Mouse (Mus musculus) hindbrain, embryonic 14.5 days (tissue): ENCODE data around the gene Osbpl3. TPM values are rescaled to one million over a fixed set of nuclear protein-coding genes. Genes with fewer than 3 reads are reported as not detected.
A peak's percentile ranks its signal among the peaks of the same experiment; 100 is the strongest.

ENCODE experiments used
- ATAC-seq: fragments of 200-750 bp; cut with Nextera tagmentation; 2 replicates; pipeline ENCODE4 v1.8.0; 2017; ENCODE audit warnings: moderate number of reproducible peaks, mild to moderate bottlenecking, moderate TSS enrichment, moderate library complexity; ENCODE audit not compliant: low FRiP score
- DNase-seq: peaks from one replicate; pipeline ENCODE4 v3.0.0-alpha.2; 2015; ENCODE audit warnings: low spot score
- H3K27ac ChIP-seq: fragments of 300-500 bp; sonication (generic); 2 replicates; pipeline ENCODE4 v1.5.1; 2014; ENCODE audit warnings: mild to moderate bottlenecking, moderate library complexity
- H3K27me3 ChIP-seq: fragments of 300-500 bp; sonication (generic); 2 replicates; pipeline ENCODE4 v1.6.1; 2014; ENCODE audit warnings: mild to moderate bottlenecking, low read length, mixed read lengths; ENCODE audit not compliant: control insufficient read depth, insufficient read depth
- H3K36me3 ChIP-seq: fragments of 300-500 bp; sonication (generic); replicated peaks from 2 replicates; pipeline ENCODE4 v1.6.1; 2014; ENCODE audit not compliant: control insufficient read depth, insufficient read depth
- H3K4me1 ChIP-seq: fragments of 300-500 bp; sonication (generic); replicated peaks from 2 replicates; pipeline ENCODE4 v1.6.1; 2014; ENCODE audit warnings: antibody characterized with exemption, low read length, mixed read lengths; ENCODE audit not compliant: control insufficient read depth, insufficient read depth
- H3K4me2 ChIP-seq: fragments of 300-500 bp; sonication (generic); replicated peaks from 2 replicates; pipeline ENCODE4 v1.6.1; 2014; ENCODE audit warnings: mild to moderate bottlenecking, moderate library complexity
- H3K4me3 ChIP-seq: fragments of 300-500 bp; sonication (generic); replicated peaks from 2 replicates; pipeline ENCODE4 v1.5.1; 2014; ENCODE audit warnings: mild to moderate bottlenecking, low read length
- H3K9ac ChIP-seq: fragments of 300-500 bp; sonication (generic); 2 replicates; pipeline ENCODE4 v1.6.1; 2014
- H3K9me3 ChIP-seq: fragments of 300-500 bp; sonication (generic); 2 replicates; pipeline ENCODE4 v1.6.1; 2016; ENCODE audit warnings: low read length; ENCODE audit not compliant: control insufficient read depth
- WGBS: fragments of 180-500 bp; shearing (Covaris S2); extraction: QIAGEN DNeasy Blood & Tissue Kit; methylation state at CpG from one replicate; pipeline ENCODE4 v1.1.7; 2014; 5-methylcytosine and 5-hydroxymethylcytosine counted together
- polyA plus RNA-seq: library from polyadenylated mRNA; unstranded; fragments of >200 nt; fragmentation: Nextera tagmentation; extraction: Ambion mirVana; gene quantifications from 2 replicates; pipeline ENCODE4 v1.2.1, GENCODE M21; 2014

Osbpl3 gene
- polyA plus RNA-seq, 1 experiment from 2014 or later = 3.9 TPM

DNA sequence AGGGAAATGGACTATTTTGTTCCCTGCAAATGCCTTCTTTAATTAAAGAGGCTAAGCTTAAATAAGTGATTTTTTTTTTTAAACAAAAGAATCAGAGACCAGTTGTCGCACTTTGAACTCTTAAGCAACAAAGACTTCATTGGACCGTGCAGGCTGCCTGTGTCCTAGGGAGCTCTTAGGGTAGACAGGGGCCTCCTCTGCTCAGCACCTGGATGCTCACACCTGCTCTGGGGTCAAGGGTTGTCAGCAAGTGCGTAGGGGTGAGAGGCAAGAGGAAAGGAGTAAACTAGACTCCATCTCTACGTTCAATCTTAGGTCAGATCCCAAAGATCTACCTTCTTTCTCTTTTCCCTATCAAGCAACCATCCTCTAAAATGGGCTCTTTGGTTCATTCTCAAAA lies 37.0 kb downstream of the Osbpl3 start:
- DNase-seq (no peak), ATAC-seq (no peak)
- Histone ChIP-seq H3K36me3 (no peaks in the 10 kb centered on the region), H3K27ac (no peak overlapping the region), H3K4me2 (no peak overlapping the region), H3K9ac (no peak overlapping the region), H3K4me1 (peaks cover 10% of the 10 kb centered on the region; the same call in 1 of the 2 replicates), H3K27me3 (no peaks in the 10 kb centered on the region), H3K4me3 (no peak overlapping the region), H3K9me3 (no peaks in the 10 kb centered on the region)
- 79% methylated on average over 4 of the region's 4 CpGs for WGBS

DNA sequence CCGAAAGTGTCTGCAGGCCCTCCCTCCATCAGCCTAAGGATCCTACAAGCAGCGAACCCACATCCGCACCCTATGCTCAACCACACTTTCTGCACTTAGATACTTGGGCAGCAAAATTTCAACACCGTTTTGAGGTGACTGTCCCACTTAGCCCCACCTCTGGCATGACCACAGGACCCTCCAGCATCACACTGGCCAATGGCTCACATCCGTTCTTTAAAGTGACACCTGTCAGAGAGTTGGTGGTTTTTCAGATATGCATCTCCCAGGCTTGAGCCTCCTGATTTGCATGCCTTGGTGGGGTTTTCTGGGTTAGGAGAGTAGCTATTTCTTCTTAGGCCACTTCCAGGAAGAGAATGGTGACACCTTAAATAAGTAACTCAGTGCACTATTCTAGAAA lies 39.1 kb downstream of the Osbpl3 start:
- H3K9ac ChIP-seq = no peak overlapping the region
- no peaks in the 10 kb centered on the region for H3K9me3 ChIP-seq
- H3K4me3 ChIP-seq = no peak overlapping the region
- no peaks in the 10 kb centered on the region for H3K27me3 ChIP-seq
- no peak overlapping the region for H3K27ac ChIP-seq
- ATAC-seq (no peak), DNase-seq (no peak)
- H3K36me3 ChIP-seq = no peaks in the 10 kb centered on the region
- WGBS = 94% methylated on average over 5 of the region's 5 CpGs
- no peak overlapping the region for H3K4me2 ChIP-seq
- peaks cover 19% of the 10 kb centered on the region; the same call in 1 of the 2 replicates for H3K4me1 ChIP-seq

DNA sequence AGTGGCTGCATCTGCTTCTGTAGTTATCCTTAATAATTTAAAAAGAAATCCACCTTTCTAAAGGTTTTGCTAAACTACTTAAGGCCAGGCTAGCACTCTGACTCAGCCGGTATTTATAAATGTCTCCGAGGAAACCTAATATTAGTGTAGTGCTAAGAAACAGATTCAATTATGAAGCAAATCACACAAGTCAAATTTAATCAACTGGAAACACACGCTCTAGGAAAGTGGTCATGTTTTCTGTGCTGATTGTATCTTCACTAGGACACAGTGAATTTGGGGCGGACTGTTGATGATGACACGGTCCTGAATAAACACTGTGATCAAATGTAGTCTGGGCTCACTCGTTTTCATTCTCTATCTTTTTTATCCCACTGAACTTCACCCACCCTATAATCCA lies 40.6 kb downstream of the Osbpl3 start:
- Histone ChIP-seq H3K4me1 (peaks cover 22% of the 10 kb centered on the region; the same call in 1 of the 2 replicates), H3K36me3 (no peaks in the 10 kb centered on the region), H3K4me3 (no peak overlapping the region), H3K27ac (no peak overlapping the region), H3K9ac (no peak overlapping the region), H3K4me2 (no peak overlapping the region), H3K9me3 (no peaks in the 10 kb centered on the region), H3K27me3 (no peaks in the 10 kb centered on the region)
- WGBS = 78% methylated on average over 6 of the region's 6 CpGs
- DNase-seq (no peak), ATAC-seq (no peak)

DNA sequence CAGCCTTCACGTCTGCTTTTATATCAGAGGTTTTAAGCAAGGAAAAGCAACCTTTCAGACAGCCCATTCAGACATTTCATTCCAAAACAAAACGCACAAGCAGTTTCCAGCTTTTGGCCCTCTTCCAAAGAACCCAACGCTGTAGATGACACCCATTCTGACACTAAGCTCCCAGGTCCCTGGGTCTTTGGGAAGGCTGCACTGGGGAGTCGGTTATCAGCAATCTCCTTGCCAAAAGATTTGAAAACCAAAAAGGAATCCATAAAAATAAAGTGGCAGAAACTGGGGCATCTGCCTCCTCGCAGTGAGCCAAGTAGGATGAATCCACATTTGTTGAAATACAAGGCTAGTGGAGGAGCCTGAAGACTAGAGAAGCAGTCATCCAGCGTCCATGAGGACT lies 41.5 kb downstream of the Osbpl3 start:
- no peaks in the 10 kb centered on the region for H3K36me3 ChIP-seq
- DNase-seq (no peak), ATAC-seq (no peak)
- no peaks in the 10 kb centered on the region for H3K27me3 ChIP-seq
- H3K27ac ChIP-seq = no peak overlapping the region
- H3K4me1 ChIP-seq = peaks cover 22% of the 10 kb centered on the region; the same call in 1 of the 2 replicates
- 61% methylated on average over 6 of the region's 6 CpGs for WGBS
- H3K4me3 ChIP-seq = no peak overlapping the region
- no peak overlapping the region for H3K4me2 ChIP-seq
- no peak overlapping the region for H3K9ac ChIP-seq
- no peaks in the 10 kb centered on the region for H3K9me3 ChIP-seq

DNA sequence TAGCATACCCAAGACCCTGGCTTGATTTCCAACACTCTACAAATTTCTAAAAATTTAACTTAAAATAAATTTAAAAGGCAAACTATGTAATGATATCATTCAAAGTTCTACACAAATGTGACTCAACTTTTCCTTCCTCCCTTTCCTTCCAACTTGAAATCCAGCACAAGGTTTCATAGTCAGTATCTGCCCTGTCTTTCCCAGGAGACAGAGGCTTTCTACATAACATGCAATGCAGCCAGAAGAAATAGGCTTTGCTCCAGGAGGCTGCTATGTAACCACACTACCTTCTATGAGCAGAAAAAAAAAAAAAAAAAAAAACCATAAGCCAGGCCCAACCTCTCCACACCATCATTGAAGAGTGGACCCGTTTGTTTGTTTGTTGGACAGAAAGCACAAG lies 42.6 kb downstream of the Osbpl3 start:
- no peak overlapping the region for H3K9ac ChIP-seq
- no peak overlapping the region for H3K4me3 ChIP-seq
- DNase-seq (no peak), ATAC-seq (no peak)
- no peak overlapping the region for H3K27ac ChIP-seq
- H3K9me3 ChIP-seq = no peaks in the 10 kb centered on the region
- H3K4me1 ChIP-seq = peaks cover 22% of the 10 kb centered on the region; the same call in 1 of the 2 replicates
- WGBS = 86% methylated on average over 1 of the region's 1 CpGs
- no peaks in the 10 kb centered on the region for H3K27me3 ChIP-seq
- H3K36me3 ChIP-seq = no peaks in the 10 kb centered on the region
- H3K4me2 ChIP-seq = no peak overlapping the region

DNA sequence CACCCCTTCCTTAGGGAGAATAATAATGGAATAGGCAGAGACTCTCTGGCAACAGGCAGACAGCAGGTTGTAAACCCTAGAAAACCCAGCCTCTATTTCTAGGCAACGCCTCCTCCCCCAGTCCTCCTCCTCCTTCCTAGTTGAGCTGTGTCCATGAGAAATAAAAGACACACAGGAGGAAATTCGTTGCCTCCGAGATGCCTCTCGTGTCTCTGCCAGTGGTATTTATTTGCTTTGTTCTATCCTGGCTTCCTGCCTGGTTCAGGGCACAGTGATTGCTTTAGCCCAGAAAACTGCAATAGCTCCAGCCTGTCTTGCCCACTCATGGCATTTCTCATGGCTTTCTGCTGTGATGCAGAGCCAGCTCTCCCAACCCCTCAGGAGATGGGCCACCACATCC lies 43.8 kb downstream of the Osbpl3 start:
- peaks cover 22% of the 10 kb centered on the region; the same call in 1 of the 2 replicates for H3K4me1 ChIP-seq
- peak; percentile 82 for ATAC-seq
- H3K27me3 ChIP-seq = no peaks in the 10 kb centered on the region
- peak; percentile 35 for DNase-seq
- H3K9ac ChIP-seq = no peak overlapping the region
- 23% methylated on average over 4 of the region's 4 CpGs for WGBS
- H3K36me3 ChIP-seq = no peaks in the 10 kb centered on the region
- H3K9me3 ChIP-seq = no peaks in the 10 kb centered on the region
- H3K4me3 ChIP-seq = no peak overlapping the region
- no peak overlapping the region for H3K4me2 ChIP-seq
- no peak overlapping the region for H3K27ac ChIP-seq

DNA sequence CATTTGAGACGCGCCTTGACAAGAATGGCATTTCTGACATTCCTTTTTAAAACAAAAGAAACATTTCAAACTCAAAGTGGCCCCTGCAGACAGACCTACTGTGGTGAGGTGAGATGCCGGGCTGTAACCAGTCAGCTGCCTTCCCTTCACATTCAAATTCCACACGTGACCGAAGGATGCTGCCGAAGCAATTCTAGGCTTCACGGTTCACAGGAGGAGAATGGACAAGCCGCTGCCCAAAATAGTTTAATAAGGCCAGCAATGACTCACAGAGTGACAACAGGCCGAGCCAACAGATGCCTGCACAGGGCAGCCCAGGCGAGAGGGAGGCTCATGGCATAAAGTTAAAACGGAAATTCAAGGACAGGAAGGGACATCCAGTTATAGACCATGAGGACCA lies 51.3 kb downstream of the Osbpl3 start:
- no peak overlapping the region for H3K9ac ChIP-seq
- H3K9me3 ChIP-seq = no peaks in the 10 kb centered on the region
- no peak for DNase-seq
- H3K27me3 ChIP-seq = no peaks in the 10 kb centered on the region
- H3K4me3 ChIP-seq = no peak overlapping the region
- H3K4me1 ChIP-seq = no peaks in the 10 kb centered on the region
- H3K36me3 ChIP-seq = no peaks in the 10 kb centered on the region
- H3K27ac ChIP-seq = no peak overlapping the region
- WGBS = 34% methylated on average over 11 of the region's 11 CpGs
- no peak for ATAC-seq
- H3K4me2 ChIP-seq = no peak overlapping the region

DNA sequence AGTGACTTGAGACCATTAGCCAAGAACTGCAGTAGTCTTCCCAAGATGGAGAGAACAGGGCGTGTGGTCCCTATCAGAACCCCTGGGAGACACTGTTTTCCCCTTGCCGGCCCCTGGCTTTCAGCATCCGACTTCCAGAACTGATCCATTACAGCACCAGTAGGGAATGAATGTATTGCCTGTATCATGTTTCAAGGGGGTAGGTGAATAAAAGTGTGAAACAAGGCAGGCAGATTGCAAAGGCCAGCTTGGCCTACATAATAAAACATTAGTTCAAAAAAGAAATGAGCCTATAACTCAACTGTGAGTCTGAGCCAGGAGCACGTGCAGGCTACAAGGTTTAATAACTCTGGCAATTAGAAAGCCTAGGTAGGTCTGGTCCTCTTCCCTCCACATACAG lies 52.5 kb downstream of the Osbpl3 start:
- Histone ChIP-seq H3K27ac (no peak overlapping the region), H3K9me3 (no peaks in the 10 kb centered on the region), H3K27me3 (no peaks in the 10 kb centered on the region), H3K9ac (no peak overlapping the region), H3K4me3 (no peak overlapping the region), H3K36me3 (no peaks in the 10 kb centered on the region), H3K4me2 (no peak overlapping the region), H3K4me1 (no peaks in the 10 kb centered on the region)
- ATAC-seq (no peak), DNase-seq (no peak)
- WGBS = 82% methylated on average over 4 of the region's 4 CpGs

DNA sequence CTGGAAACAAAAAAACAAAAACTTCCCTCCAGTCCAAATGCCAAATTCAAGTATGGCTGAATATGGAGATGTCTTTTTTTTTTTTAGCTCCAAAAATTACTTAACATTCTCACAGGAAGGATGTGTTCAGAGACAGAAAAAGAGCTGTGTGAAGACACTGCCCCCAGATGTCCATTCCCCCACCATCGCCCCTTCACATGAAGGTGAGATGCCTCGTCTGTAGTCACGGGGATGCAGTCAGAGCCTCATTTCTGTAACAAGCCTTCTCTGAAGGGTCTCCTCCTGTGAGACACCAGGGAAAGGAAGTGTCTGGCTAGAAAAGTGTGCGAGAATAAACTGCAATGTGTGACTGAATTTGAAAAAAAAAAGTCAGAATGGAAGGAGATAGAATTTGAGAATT lies 53.1 kb downstream of the Osbpl3 start:
- WGBS = 86% methylated on average over 4 of the region's 4 CpGs
- H3K27me3 ChIP-seq = no peaks in the 10 kb centered on the region
- H3K4me3 ChIP-seq = no peak overlapping the region

DNA sequence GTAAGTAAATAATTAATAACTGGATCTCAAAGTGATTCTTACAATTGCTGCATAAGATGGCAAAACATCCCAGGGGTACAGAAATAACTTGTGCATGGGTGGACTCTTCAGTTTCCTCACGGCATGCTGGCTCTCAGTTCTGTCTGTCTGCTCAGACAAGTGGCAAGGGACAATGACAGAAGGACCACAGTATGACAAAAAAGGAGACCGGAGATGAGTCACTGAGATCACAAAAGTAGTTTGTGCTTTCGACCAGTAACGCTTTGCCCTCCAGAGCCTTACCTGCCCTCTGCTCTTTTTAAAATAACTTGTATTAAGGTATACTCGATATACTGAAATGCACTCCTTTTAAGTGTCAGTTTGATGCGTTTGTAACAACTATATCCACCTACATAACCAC lies 55.8 kb downstream of the Osbpl3 start:
- Histone ChIP-seq H3K27me3 (no peaks in the 10 kb centered on the region), H3K27ac (no peak overlapping the region), H3K4me2 (no peak overlapping the region), H3K9me3 (no peaks in the 10 kb centered on the region), H3K4me1 (no peaks in the 10 kb centered on the region), H3K4me3 (no peak overlapping the region), H3K36me3 (no peaks in the 10 kb centered on the region), H3K9ac (no peak overlapping the region)
- DNase-seq = no peak
- ATAC-seq = no peak
- WGBS = 87% methylated on average over 6 of the region's 6 CpGs

More for the DNA sequence above, 53.1 kb downstream of the Osbpl3 start:
- H3K27ac ChIP-seq = no peak overlapping the region
- ATAC-seq (no peak), DNase-seq (no peak)
- no peaks in the 10 kb centered on the region for H3K36me3 ChIP-seq
- no peak overlapping the region for H3K9ac ChIP-seq
- H3K4me2 ChIP-seq = no peak overlapping the region
- no peaks in the 10 kb centered on the region for H3K4me1 ChIP-seq
- H3K9me3 ChIP-seq = no peaks in the 10 kb centered on the region
